Mouse (Mus musculus) NIH3T3 (cell line): ENCODE data around the gene Barx1.

Experiments used
- DNase-seq: peaks from one replicate; pipeline ENCODE4 v3.0.0-alpha.2; 2012; ENCODE audit warnings: low read depth

Gene Barx1

GRCm38 (mm10) chr13:48660221-48660734 is 2.5 kb upstream of the Barx1 start:
- DNase-seq, result no peak

- DNase-seq, result no peak
These were observed 2.1 kb upstream of the Barx1 start for GRCm38 (mm10) chr13:48660741-48661140.

GRCm38 (mm10) chr13:48661561-48661960 is 1.2 kb upstream of the Barx1 start:
- no peak for DNase-seq

- no peak for DNase-seq
These were observed 601 bp downstream of the Barx1 start for GRCm38 (mm10) chr13:48663211-48663987.

GRCm38 (mm10) chr13:48663988-48664339 is 1.2 kb downstream of the Barx1 start:
- DNase-seq, result no peak

GRCm38 (mm10) chr13:48664916-48665655 is 2.3 kb downstream of the Barx1 start:
- DNase-seq, result no peak

GRCm38 (mm10) chr13:48665656-48666597 is 3.1 kb downstream of the Barx1 start:
- no peak for DNase-seq

- no peak for DNase-seq
These were observed 4.7 kb downstream of the Barx1 start for GRCm38 (mm10) chr13:48667461-48667860.

GRCm38 (mm10) chr13:48668091-48668975 is 5.5 kb downstream of the Barx1 start:
- no peak for DNase-seq

GRCm38 (mm10) chr13:48668976-48669534 is 6.3 kb downstream of the Barx1 start:
- DNase-seq, result no peak

- peak; percentile 24 for DNase-seq
These were observed 9.6 kb downstream of the Barx1 start for GRCm38 (mm10) chr13:48672312-48672840.

- DNase-seq, result no peak
These were observed 11.8 kb downstream of the Barx1 start for GRCm38 (mm10) chr13:48674609-48675008.

- peak; percentile 48 for DNase-seq
These were observed 16.6 kb downstream of the Barx1 start for GRCm38 (mm10) chr13:48679351-48679750.

GRCm38 (mm10) chr13:48686666-48687065 is 23.9 kb downstream of the Barx1 start:
- DNase-seq, result no peak

GRCm38 (mm10) chr13:48691991-48692390 is 29.2 kb downstream of the Barx1 start:
- DNase-seq, result no peak

GRCm38 (mm10) chr13:48694090-48695064 is 31.6 kb downstream of the Barx1 start:
- peak; percentile 15 for DNase-seq

- DNase-seq, result no peak
These were observed 43.7 kb downstream of the Barx1 start for GRCm38 (mm10) chr13:48706385-48706951.

GRCm38 (mm10) chr13:48712675-48713074 is 49.9 kb downstream of the Barx1 start:
- no peak for DNase-seq

GRCm38 (mm10) chr13:48716075-48716474 is 53.3 kb downstream of the Barx1 start:
- no peak for DNase-seq
